Mouse (Mus musculus) myocyte (in vitro differentiated cells): Measurements from ENCODE around the gene Nrl.

ENCODE experiments used
- CEBPB ChIP-seq: IDR thresholded peaks from 2 replicates; pipeline ENCODE4 v1.6.1; 2011; ENCODE audit warnings: mild to moderate bottlenecking, moderate library complexity; ENCODE audit not compliant: poor library complexity, insufficient read depth, severe bottlenecking
- E2F4 ChIP-seq: IDR thresholded peaks from one replicate; pipeline ENCODE4 v1.6.1; 2011; ENCODE audit warnings: mild to moderate bottlenecking, control low read depth, moderate library complexity; ENCODE audit not compliant: insufficient read depth
- MAX ChIP-seq: IDR thresholded peaks from one replicate; pipeline ENCODE4 v1.6.1; 2011; ENCODE audit warnings: low read depth, mild to moderate bottlenecking, control low read depth
- MYOD1 ChIP-seq, 3 experiments: IDR thresholded peaks; one replicate each; pipeline ENCODE4 v1.6.1; 2011; ENCODE audit warnings: control low read depth in 2 of 3, low read depth in 2 of 3, mild to moderate bottlenecking in 2 of 3, moderate library complexity in 1 of 3; ENCODE audit not compliant: insufficient read length in 2 of 3, control insufficient read depth in 1 of 3
- MYOG ChIP-seq, 3 experiments: IDR thresholded peaks; one replicate each; pipeline ENCODE4 v1.6.1; 2011; ENCODE audit warnings: control low read depth in 2 of 3, low read depth in 2 of 3, mild to moderate bottlenecking in 2 of 3; ENCODE audit not compliant: insufficient read length in 2 of 3, control insufficient read depth in 1 of 3, insufficient read depth in 1 of 3
- POLR2A ChIP-seq: IDR thresholded peaks from one replicate; pipeline ENCODE4 v1.6.1; 2011; ENCODE audit warnings: low read depth, mild to moderate bottlenecking, control low read depth, moderate library complexity; ENCODE audit not compliant: insufficient read length
- POLR2AphosphoS2 ChIP-seq: IDR thresholded peaks from one replicate; pipeline ENCODE4 v1.6.1; 2011; ENCODE audit warnings: low read depth, control low read depth; ENCODE audit not compliant: insufficient read length
- TCF12 ChIP-seq: IDR thresholded peaks from one replicate; pipeline ENCODE4 v1.6.1; 2011; ENCODE audit warnings: mild to moderate bottlenecking, control low read depth; ENCODE audit not compliant: poor library complexity, insufficient read depth, severe bottlenecking
- TCF3 ChIP-seq: IDR thresholded peaks from one replicate; pipeline ENCODE4 v1.6.1; 2011; ENCODE audit warnings: low read depth, control low read depth; ENCODE audit not compliant: insufficient read length
- USF1 ChIP-seq: IDR thresholded peaks from one replicate; pipeline ENCODE4 v1.6.1; 2011; ENCODE audit warnings: low read depth, mild to moderate bottlenecking, control low read depth, moderate library complexity

- no peak for TF ChIP-seq MAX
- no peak for TF ChIP-seq MYOD1 (IDR thresholded peaks at IDR 0.05; ENCODE audit: control insufficient read depth in 1 of 3, insufficient read length in 2 of 3, low read depth in 2 of 3)
- TF ChIP-seq MYOG (IDR thresholded peaks at IDR 0.05; ENCODE audit: control insufficient read depth in 1 of 3, insufficient read depth in 1 of 3, insufficient read length in 2 of 3, low read depth in 2 of 3), result no peak
- TF ChIP-seq POLR2A, result no peak
- TF ChIP-seq TCF3, result no peak
- TF ChIP-seq CEBPB, result no peak
- TF ChIP-seq POLR2AphosphoS2, result no peak
- no peak for TF ChIP-seq TCF12
- no peak for TF ChIP-seq E2F4
- no peak for TF ChIP-seq USF1
Observed at GRCm38 (mm10) chr14:55507801-55508200, 17.0 kb downstream of the Nrl start.
